ENCODE assay signal across 30 mouse cellular contexts in the genomic region with DNA sequence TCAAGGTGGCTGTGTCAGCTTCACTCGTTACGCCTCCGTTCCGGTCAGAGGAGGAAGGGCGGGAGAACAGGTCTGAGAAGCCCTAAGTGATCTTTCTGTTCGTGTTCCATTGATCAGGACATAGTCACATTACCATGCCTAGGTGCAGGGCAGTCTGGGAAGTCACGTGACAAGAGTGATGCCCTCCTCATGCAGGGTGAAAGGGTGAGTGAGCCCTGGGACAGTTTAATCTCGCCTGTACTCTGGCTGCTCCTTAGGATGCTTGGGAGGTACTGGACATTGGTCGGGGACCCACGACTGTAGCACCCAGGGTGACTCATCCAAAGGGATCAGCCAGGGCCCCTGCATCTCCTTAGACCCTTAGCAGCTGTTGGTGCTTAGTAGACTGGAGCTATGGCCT. TPM values are rescaled to one million over a fixed set of nuclear protein-coding genes. Genes with fewer than 3 reads are reported as not detected.
DNase-seq lines count a peak whose midpoint lies in the region; ATAC-seq and TF ChIP-seq lines count a peak whose summit lies in the region.
"Had no signal": no experiment of that assay in that cellular context is flagged by ENCODE, and none has a peak within 500 bp of the region (broad histone marks: within the 10 kb centered on the region; RNA-seq: fewer than 3 reads in every experiment).

No protein-coding gene starts in this region.

- no peak for DNase-seq in heart, postnatal 10 days
- peak; percentile 31 for DNase-seq in kidney, adult 11 months
- DNase-seq in kidney, postnatal 4 days: no peak
- DNase-seq in ES-E14 (ENCODE audit: low read depth, low spot score): no peak
- no peak for DNase-seq in cerebellum, postnatal 14 days
- DNase-seq: adrenal gland, adult 2 months; cerebellum, adult 11 months; cerebellum, adult 9-11 months; gastrocnemius, postnatal 25 days; layer of hippocampus, postnatal 36 days; thymus, adult 18-20 months; thymus, postnatal 36 days had no signal

- in situ Hi-C loops in ES-E14 (cut with MboI; ENCODE audit: low sequenced_read_pairs in 2 of 2, unreplicated experiment in 2 of 2): no loop called here

- no peak overlapping the region for H3K4me3 ChIP-seq in heart, embryonic 12.5 days
- peak overlapping the region; percentile 60 for H3K4me3 ChIP-seq in E14TG2a.4 (replicated peaks; ENCODE audit: low read length)
- H3K4me3 ChIP-seq in ES-E14 (ENCODE audit: insufficient read depth in 1 of 2, low read depth in 1 of 2, low read length in 2 of 2, poor library complexity in 1 of 2, severe bottlenecking in 1 of 2): peak overlapping the region in 1 of 2 experiments; percentile 25; a peak in 2 of 4 replicates
- H3K4me3 ChIP-seq: embryonic facial prominence, embryonic 13.5 days; erythroblast, embryonic 14.5 days; forebrain, embryonic 12.5 days; heart, embryonic 15.5 days; hindbrain, embryonic 10.5 days; neural tube, embryonic 15.5 days; stomach, embryonic 15.5 days had no signal

- peak overlapping the region; percentile 42; the same call in 1 of the 2 replicates for H3K27ac ChIP-seq in heart, embryonic 12.5 days (ENCODE audit: poor library complexity, severe bottlenecking)
- H3K27ac ChIP-seq in ES-E14 (ENCODE audit: insufficient read depth, low read depth, low read length, poor library complexity, severe bottlenecking): peak overlapping the region; percentile 74
- H3K27ac ChIP-seq: embryonic facial prominence, embryonic 13.5 days; forebrain, embryonic 12.5 days; heart, embryonic 15.5 days; hindbrain, embryonic 10.5 days; kidney, postnatal 0 days; macrophage; neural tube, embryonic 15.5 days; stomach, embryonic 15.5 days had no signal

- H3K4me1 ChIP-seq in heart, embryonic 12.5 days (replicated peaks): peaks cover 35% of the 10 kb centered on the region
- peaks cover 68% of the 10 kb centered on the region for H3K4me1 ChIP-seq in E14TG2a.4 (replicated peaks; ENCODE audit: low read depth, low read length)
- H3K4me1 ChIP-seq in ES-E14 (ENCODE audit: control insufficient read depth in 2 of 2, insufficient read depth in 2 of 2, low read length in 2 of 2, poor library complexity in 1 of 2): peaks cover 3 to 32% of the 10 kb centered on the region in 2 experiments; a peak in 3 of 4 replicates

- no peak overlapping the region for H3K4me2 ChIP-seq in heart, embryonic 12.5 days
- H3K4me2 ChIP-seq: embryonic facial prominence, embryonic 13.5 days; forebrain, embryonic 12.5 days; heart, embryonic 15.5 days; midbrain, embryonic 11.5 days; neural tube, embryonic 15.5 days; stomach, embryonic 15.5 days had no signal

- intact Hi-C loops in heart, postnatal 10 days (cut with DNase I): no loop called here

- no peak overlapping the region for H3K9ac ChIP-seq in heart, embryonic 12.5 days
- H3K9ac ChIP-seq in ES-E14 (ENCODE audit: insufficient read depth, low read depth, low read length, poor library complexity, severe bottlenecking): peak overlapping the region; percentile 56
- H3K9ac ChIP-seq: embryonic facial prominence, embryonic 13.5 days; forebrain, embryonic 12.5 days; heart, embryonic 15.5 days; neural tube, embryonic 15.5 days; stomach, embryonic 15.5 days had no signal

- no peak for TF ChIP-seq CTCF in E14TG2a.4 (conservative IDR thresholded peaks at IDR 0.05; ENCODE audit: low read length)

- H3K27me3 ChIP-seq in heart, embryonic 12.5 days (replicated peaks): no peaks in the 10 kb centered on the region
- H3K27me3 ChIP-seq in E14TG2a.4 (ENCODE audit: insufficient read depth, low read length): no peaks in the 10 kb centered on the region
- H3K27me3 ChIP-seq: embryonic facial prominence, embryonic 13.5 days; heart, embryonic 15.5 days; neural tube, embryonic 15.5 days; stomach, embryonic 15.5 days had no signal

- H3K36me3 ChIP-seq in heart, embryonic 12.5 days: peaks cover 13% of the 10 kb centered on the region; the same call in 1 of the 2 replicates
- H3K36me3 ChIP-seq in E14TG2a.4 (ENCODE audit: insufficient read depth, low read length): peaks cover 19% of the 10 kb centered on the region
- peaks cover 8% of the 10 kb centered on the region; the same call in 1 of the 2 replicates for H3K36me3 ChIP-seq in ES-E14 (ENCODE audit: control insufficient read depth, insufficient read depth, low read length, poor library complexity, severe bottlenecking)
- H3K36me3 ChIP-seq: stomach, embryonic 15.5 days had no signal

- H3K9me3 ChIP-seq in heart, embryonic 12.5 days (replicated peaks): no peaks in the 10 kb centered on the region
- no peaks in the 10 kb centered on the region for H3K9me3 ChIP-seq in E14TG2a.4 (ENCODE audit: low read length)
- H3K9me3 ChIP-seq in ES-E14 (ENCODE audit: control insufficient read depth, insufficient read depth, low read depth, low read length): no peaks in the 10 kb centered on the region
- H3K9me3 ChIP-seq: embryonic facial prominence, embryonic 13.5 days; forebrain, embryonic 12.5 days; heart, embryonic 15.5 days; hindbrain, embryonic 10.5 days; neural tube, embryonic 15.5 days; stomach, embryonic 15.5 days had no signal

- no peak for ATAC-seq in heart, embryonic 12.5 days (ENCODE audit: insufficient number of reproducible peaks, low FRiP score)
- no peak for ATAC-seq in monocyte, adult 5-6 weeks (replicated peaks; ENCODE audit: insufficient number of reproducible peaks, low FRiP score, low TSS enrichment, poor library complexity, severe bottlenecking)

- WGBS in heart, embryonic 12.5 days: 75% methylated on average over 10 of the region's 10 CpGs

TF ChIP-seq in ES-E14, 5 proteins besides CTCF, POLR2A, EP300 and RAD21:
- no peak for TF ChIP-seq HCFC1 (IDR thresholded peaks at IDR 0.05; ENCODE audit: borderline replicate concordance, insufficient read depth, low read length)
- no peak for TF ChIP-seq MAFK (IDR thresholded peaks at IDR 0.05; ENCODE audit: insufficient read depth, low read depth, low read length)
- TF ChIP-seq CHD2 (IDR thresholded peaks at IDR 0.05; ENCODE audit: low read depth, low read length): no peak
- TF ChIP-seq ZC3H11A (IDR thresholded peaks at IDR 0.05; ENCODE audit: borderline replicate concordance, low read depth, low read length): no peak
- TF ChIP-seq ZNF384 (IDR thresholded peaks at IDR 0.05; ENCODE audit: low read depth, low read length): no peak

RNA-seq across cellular contexts. Expression of a gene that starts 22.7 kb away (rescaled TPM):
- 34.7 and 36.0 TPM in 2 replicates for polyA plus RNA-seq in heart, embryonic 12.5 days (2016; fragmentation: Nextera tagmentation; extraction: Ambion mirVana)
- 10 to 100 TPM; 57.2 to 65.2 TPM for total RNA-seq in heart, postnatal 10 days (2021)
- total RNA-seq in ES-E14 (2012; rRNA removed): 34.3 and 42.5 TPM in 2 replicates
- 9.1 to 9.7 TPM (median 9.4 TPM) in 3 replicates for total RNA-seq in monocyte, adult 5-6 weeks (2017)

RNA-seq across cellular contexts. Expression of a gene that starts 31.7 kb away (rescaled TPM):
- 56.4 and 61.8 TPM in 2 replicates for polyA plus RNA-seq in heart, embryonic 12.5 days (2016; fragmentation: Nextera tagmentation; extraction: Ambion mirVana)
- total RNA-seq in heart, postnatal 10 days (2021): 10 to 100 TPM; 62.7 to 66.3 TPM
- 80.0 and 96.7 TPM in 2 replicates for total RNA-seq in ES-E14 (2012; rRNA removed)
- 11.3 to 24.6 TPM (median 14.3 TPM) in 3 replicates for total RNA-seq in monocyte, adult 5-6 weeks (2017)

RNA-seq across cellular contexts. Expression of a gene that starts 34.8 kb away (rescaled TPM):
- 7.6 and 9.1 TPM in 2 replicates for polyA plus RNA-seq in heart, embryonic 12.5 days (2016; fragmentation: Nextera tagmentation; extraction: Ambion mirVana)
- total RNA-seq in heart, postnatal 10 days (2021): under 1 TPM; 0.55 to 0.98 TPM
- 69.1 and 117 TPM in 2 replicates for total RNA-seq in ES-E14 (2012; rRNA removed)
- total RNA-seq in monocyte, adult 5-6 weeks (2017): 0.29 to 0.96 TPM (median 0.76 TPM) in 3 replicates
- total RNA-seq: gastrocnemius, postnatal 25 days; liver, adult 2 months had no signal
- polyA plus RNA-seq: liver, adult 2 months; macrophage had no signal

RNA-seq across cellular contexts. Expression of a gene that starts 39.1 kb away (rescaled TPM):
- not detected in 2 replicates for polyA plus RNA-seq in heart, embryonic 12.5 days (2016; fragmentation: Nextera tagmentation; extraction: Ambion mirVana)
- total RNA-seq in heart, postnatal 10 days (2021): not detected
- 0.27 and 0.42 TPM in 2 replicates for total RNA-seq in ES-E14 (2012; rRNA removed)
- not detected in 3 replicates for total RNA-seq in monocyte, adult 5-6 weeks (2017)
- total RNA-seq: adrenal gland, adult 2 months; gastrocnemius, postnatal 25 days; layer of hippocampus, postnatal 36 days; left cerebral cortex, postnatal 10 days; liver, adult 2 months had no signal
- polyA plus RNA-seq: adrenal gland, adult 2 months; heart, embryonic 15.5 days; kidney, postnatal 0 days; limb, embryonic 11.5 days; liver, adult 2 months; liver, embryonic 16.5 days; lung, embryonic 16.5 days; macrophage; stomach, embryonic 15.5 days had no signal

Comparison
In these comparisons a context has a peak if more than half of its experiments do, and no peak if none do; other contexts are left out.
1. RNA of a gene that starts 34.8 kb away (total RNA-seq): 69.1 to 117 TPM in ES-E14; 0.55 to 0.98 TPM in heart, postnatal 10 days and 0.29 to 0.96 TPM in monocyte, adult 5-6 weeks; every median in the first group is over 10 times any median in the second.